Mouse (Mus musculus): ENCODE results near the gene Chuk. TPM values are rescaled to one million over a fixed set of nuclear protein-coding genes. Genes with fewer than 3 reads are reported as not detected.
"Not testable (repeated sequence)": the region's sequence is repeated elsewhere in the genome, so short reads cannot be mapped to it uniquely, and the experiment has no call there.

The Chuk gene
- polyA plus RNA-seq, 1 experiment from 2014 or later = 54.2 TPM

DNA sequence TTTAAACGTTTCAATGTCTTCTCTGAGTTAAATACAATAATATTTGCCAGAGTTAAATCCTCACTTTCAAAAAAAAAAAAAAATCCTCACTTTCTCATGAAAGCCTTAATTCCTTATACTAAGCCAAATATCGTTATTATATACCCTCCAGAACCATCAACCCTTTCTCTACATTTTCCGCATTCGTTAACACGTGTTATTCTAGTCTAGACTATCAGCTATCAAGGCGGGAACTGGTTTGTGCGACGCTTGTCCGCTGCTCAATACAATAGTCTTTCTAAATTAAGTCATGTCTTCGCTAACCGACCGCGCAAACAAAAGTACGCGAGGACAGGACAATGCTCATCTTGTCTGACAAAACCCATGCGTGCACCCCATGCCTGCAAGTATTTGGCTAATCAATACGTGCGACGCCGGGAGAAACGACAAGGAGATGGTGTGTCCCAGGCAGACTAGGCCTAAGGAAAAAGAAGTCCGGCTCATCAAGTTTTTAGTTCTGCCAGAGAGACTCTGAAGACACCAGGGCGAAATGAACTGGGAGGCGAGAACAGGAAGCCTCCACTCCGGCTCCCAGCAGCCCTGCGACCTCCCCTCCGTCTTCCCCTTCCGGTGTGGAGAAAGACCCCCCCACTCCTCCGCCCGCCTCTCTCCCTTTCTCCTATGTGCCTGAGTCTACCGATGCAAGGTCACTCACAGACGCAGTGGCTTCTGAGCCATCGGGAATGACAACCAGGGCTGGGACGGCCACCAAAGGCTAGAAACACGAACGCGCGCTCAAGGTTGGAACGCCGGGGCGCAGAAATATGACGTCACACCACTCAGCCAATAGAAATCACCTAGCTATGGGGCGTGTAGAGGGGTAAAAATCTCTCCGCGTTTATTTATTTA is 28.0 kb upstream of the Chuk start, which contains the start of gene Cwf19l1:
Gene Cwf19l1, minus strand, starts transcription at position 805 of the 888 bp plus-strand sequence.
- peak within 1 kb of the TSS; percentile 91 for H3K27ac ChIP-seq
- H3K4me3 ChIP-seq = peak within 1 kb of the TSS; percentile 79
- peaks cover 36% of the 10 kb centered on the region for H3K36me3 ChIP-seq
- WGBS = under 1% methylated on average over 45 of the region's 45 CpGs
- no peaks in the 10 kb centered on the region for H3K9me3 ChIP-seq
- no peaks in the 10 kb centered on the region for H3K27me3 ChIP-seq
- peaks cover 6% of the 10 kb centered on the region for H3K4me1 ChIP-seq
- H3K4me2 ChIP-seq (replicated peaks) = peak within 1 kb of the TSS; percentile 64
- H3K9ac ChIP-seq = peak within 1 kb of the TSS; percentile 74
- peak; percentile 69 for ATAC-seq (ENCODE audit: insufficient number of reproducible peaks, insufficient read depth, low FRiP score, low TSS enrichment)

DNA sequence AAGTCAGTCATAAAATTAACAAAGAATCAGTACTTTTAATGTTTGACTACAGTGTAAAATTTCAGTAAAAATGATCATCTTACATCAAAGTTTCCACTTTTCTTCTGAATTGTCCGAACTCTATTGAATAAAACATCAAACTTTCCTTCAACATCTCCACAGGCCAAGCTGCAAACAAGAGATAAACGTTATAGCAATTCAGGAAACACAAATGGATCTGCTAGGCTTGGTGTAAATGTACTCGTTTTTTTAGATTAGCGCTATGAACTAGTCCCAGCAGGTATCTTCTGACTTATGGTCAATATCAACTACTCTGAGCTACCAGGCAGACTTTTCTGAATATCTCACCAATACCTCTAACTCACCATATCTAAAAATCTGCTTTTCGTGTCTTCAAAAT is 25.6 kb upstream of the Chuk start:
- H3K4me1 ChIP-seq = peaks cover 6% of the 10 kb centered on the region
- 90% methylated on average over 5 of the region's 5 CpGs for WGBS
- H3K4me3 ChIP-seq = no peak overlapping the region
- H3K27ac ChIP-seq = no peak overlapping the region
- peaks cover 31% of the 10 kb centered on the region for H3K36me3 ChIP-seq
- no peaks in the 10 kb centered on the region for H3K9me3 ChIP-seq
- no peak overlapping the region for H3K9ac ChIP-seq
- H3K27me3 ChIP-seq = no peaks in the 10 kb centered on the region
- ATAC-seq (ENCODE audit: insufficient number of reproducible peaks, insufficient read depth, low FRiP score, low TSS enrichment) = no peak
- no peak overlapping the region for H3K4me2 ChIP-seq (replicated peaks)

DNA sequence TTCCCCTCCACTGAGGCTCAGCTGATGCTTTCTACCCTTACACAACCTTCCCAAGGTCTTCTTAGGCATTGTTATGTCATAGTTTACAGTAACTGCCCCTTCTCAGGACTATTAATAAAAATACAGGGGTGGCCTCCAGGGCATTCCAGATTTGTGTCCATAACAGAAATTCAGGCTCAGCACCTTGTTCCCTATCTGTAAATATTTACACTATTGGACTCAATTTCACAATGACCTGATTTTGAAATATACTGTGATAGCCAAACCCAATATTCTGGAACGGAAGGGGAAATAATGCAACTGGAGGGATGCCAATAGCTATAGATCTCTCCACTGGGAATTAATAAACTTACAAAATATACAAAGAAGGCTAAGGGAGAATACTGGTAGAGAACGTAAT is 21.3 kb upstream of the Chuk start:
- no peak overlapping the region for H3K4me2 ChIP-seq (replicated peaks)
- H3K4me3 ChIP-seq = no peak overlapping the region
- no peak for ATAC-seq (ENCODE audit: insufficient number of reproducible peaks, insufficient read depth, low FRiP score, low TSS enrichment)
- no peak overlapping the region for H3K9ac ChIP-seq
- peaks cover 57% of the 10 kb centered on the region for H3K36me3 ChIP-seq
- no peaks in the 10 kb centered on the region for H3K9me3 ChIP-seq
- H3K27me3 ChIP-seq = no peaks in the 10 kb centered on the region
- no peaks in the 10 kb centered on the region for H3K4me1 ChIP-seq
- no peak overlapping the region for H3K27ac ChIP-seq
- WGBS = 88% methylated on average over 2 of the region's 2 CpGs

DNA sequence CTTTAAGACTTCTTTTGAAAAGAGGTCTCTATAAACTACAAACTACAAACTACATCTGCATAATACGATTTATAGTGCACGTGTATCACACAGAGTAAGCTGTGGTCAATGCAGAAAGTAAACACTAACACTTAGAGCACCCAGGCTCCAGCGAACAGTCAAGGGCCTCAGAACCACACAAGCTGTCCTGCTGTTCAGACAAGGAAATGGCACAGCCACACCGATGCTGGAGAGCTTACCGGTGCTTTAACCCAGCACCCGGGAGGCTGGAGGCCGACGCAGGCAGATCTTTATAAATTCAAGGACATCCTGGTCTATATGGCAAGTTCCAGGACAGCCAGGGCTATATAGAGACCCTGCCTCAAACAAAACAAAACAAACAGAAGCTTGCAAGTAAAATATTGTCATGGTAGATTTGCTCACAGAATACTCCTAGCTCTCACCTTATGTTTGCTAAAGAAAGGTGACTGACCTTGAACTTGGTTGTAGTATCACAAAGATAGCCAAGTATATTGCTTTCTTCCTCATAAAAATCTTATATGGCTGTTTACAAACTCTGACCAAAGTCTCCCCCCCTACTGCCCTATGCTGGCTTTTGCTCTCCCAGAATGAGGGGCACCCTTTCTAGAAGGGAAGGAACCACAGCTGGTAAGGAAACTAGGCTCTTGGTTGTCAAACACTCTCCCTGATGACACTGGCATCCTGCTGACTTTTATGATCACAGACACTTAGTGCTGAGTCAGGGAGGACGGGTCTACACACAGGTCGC is 20.6 kb upstream of the Chuk start:
- no peaks in the 10 kb centered on the region for H3K9me3 ChIP-seq
- no peak for ATAC-seq (ENCODE audit: insufficient number of reproducible peaks, insufficient read depth, low FRiP score, low TSS enrichment)
- H3K9ac ChIP-seq = no peak overlapping the region
- no peak overlapping the region for H3K27ac ChIP-seq
- peaks cover 63% of the 10 kb centered on the region for H3K36me3 ChIP-seq
- no peak overlapping the region for H3K4me2 ChIP-seq (replicated peaks)
- no peaks in the 10 kb centered on the region for H3K4me1 ChIP-seq
- H3K4me3 ChIP-seq = no peak overlapping the region
- 92% methylated on average over 10 of the region's 10 CpGs for WGBS
- no peaks in the 10 kb centered on the region for H3K27me3 ChIP-seq

DNA sequence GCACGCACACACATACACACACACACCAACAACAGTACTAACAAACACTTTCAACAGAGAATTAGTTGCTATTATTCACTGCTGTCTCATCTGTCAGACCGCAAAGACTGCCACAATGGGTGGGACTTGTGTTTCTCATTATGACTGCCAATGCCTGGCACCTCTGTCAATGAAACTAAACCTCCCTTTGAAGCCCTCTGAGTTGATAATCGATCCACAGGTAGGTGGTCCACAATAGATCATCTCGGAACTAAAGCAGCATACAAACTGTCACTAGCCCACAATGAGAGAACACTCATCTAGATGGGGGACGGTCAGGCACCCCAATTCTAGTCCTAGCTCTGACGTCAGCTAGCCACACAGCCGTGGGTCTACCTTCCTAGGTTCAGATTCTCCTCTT is 13.9 kb upstream of the Chuk start:
- WGBS = 92% methylated on average over 7 of the region's 7 CpGs
- Histone ChIP-seq H3K4me1 (no peaks in the 10 kb centered on the region), H3K27me3 (no peaks in the 10 kb centered on the region), H3K4me3 (no peak overlapping the region), H3K9me3 (no peaks in the 10 kb centered on the region), H3K27ac (no peak overlapping the region), H3K4me2 (replicated peaks) (no peak overlapping the region), H3K9ac (no peak overlapping the region), H3K36me3 (peaks cover 70% of the 10 kb centered on the region)
- ATAC-seq (ENCODE audit: insufficient number of reproducible peaks, insufficient read depth, low FRiP score, low TSS enrichment) = no peak

DNA sequence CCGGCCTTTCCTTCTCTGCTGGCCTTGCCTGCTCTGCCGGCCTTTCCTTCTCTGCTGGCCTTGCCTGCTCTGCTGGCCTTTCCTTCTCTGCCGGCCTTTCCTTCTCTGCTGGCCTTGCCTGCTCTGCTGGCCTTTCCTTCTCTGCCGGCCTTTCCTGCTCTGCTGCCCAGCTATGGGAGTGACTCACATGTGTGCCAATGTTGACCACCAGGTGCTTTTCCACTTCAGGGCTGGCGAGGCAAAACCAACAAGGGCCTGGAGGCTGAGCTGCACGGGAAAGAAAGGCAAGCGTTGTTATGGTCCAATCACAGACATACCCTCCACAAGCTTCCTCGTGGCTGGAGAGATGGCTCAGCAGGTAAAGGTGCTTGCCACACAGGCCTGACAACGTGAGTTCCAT is 13.4 kb upstream of the Chuk start:
- ATAC-seq (ENCODE audit: insufficient number of reproducible peaks, insufficient read depth, low FRiP score, low TSS enrichment); H3K4me2 ChIP-seq (replicated peaks); H3K27ac ChIP-seq; H3K9ac ChIP-seq; H3K4me1 ChIP-seq; H3K27me3 ChIP-seq; H3K4me3 ChIP-seq; H3K9me3 ChIP-seq: not testable (repeated sequence)
- WGBS = 92% methylated on average over 9 of the region's 9 CpGs
- H3K36me3 ChIP-seq = peaks cover 72% of the 10 kb centered on the region

DNA sequence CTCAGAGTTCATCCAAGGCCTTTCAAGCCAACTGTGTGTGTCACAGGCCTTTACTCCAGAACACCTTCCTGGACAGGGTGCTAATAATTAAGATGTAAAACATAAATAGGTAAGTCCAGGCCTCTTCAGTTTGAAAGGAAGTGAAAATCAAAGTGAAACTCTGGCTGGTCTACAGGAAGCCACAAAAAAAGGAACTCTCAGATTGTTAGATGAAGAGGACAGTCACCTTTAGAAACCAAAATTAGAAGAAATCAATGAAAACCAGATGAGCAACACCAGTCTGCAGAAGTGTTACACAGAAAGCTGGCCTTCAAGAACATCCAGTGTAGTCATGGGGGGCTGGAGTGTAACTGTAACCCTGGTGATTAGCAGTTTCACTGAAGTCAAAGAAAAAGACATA is 10.5 kb upstream of the Chuk start:
- no peak overlapping the region for H3K27ac ChIP-seq
- no peaks in the 10 kb centered on the region for H3K27me3 ChIP-seq
- H3K4me1 ChIP-seq = no peaks in the 10 kb centered on the region
- no peak overlapping the region for H3K4me3 ChIP-seq
- H3K9me3 ChIP-seq = no peaks in the 10 kb centered on the region
- H3K4me2 ChIP-seq (replicated peaks) = no peak overlapping the region
- no peak overlapping the region for H3K9ac ChIP-seq
- ATAC-seq (ENCODE audit: insufficient number of reproducible peaks, insufficient read depth, low FRiP score, low TSS enrichment) = no peak
- peaks cover 70% of the 10 kb centered on the region for H3K36me3 ChIP-seq

DNA sequence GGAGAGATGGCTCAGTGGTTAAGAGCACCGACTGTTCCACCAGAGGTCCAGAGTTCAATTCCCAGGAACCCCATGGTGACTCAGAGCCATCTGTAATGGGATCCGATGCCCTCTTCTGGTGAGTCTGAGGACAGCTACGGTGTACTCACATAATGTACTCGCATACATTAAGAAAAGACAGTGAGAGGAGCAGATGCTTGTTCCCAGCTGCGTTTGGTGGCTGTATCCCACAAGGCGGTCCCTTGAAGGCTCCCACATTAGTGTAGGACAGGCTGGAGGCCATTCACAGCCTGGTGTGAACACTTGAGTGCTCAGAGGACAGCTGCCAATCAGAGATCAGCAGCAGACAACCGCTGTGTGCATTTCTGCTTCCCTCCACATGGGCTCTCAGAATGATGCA is 4.4 kb upstream of the Chuk start:
- ATAC-seq (ENCODE audit: insufficient number of reproducible peaks, insufficient read depth, low FRiP score, low TSS enrichment) = no peak
- Histone ChIP-seq H3K4me3 (no peak overlapping the region), H3K4me1 (peaks cover 5% of the 10 kb centered on the region), H3K36me3 (peaks cover 58% of the 10 kb centered on the region), H3K4me2 (replicated peaks) (no peak overlapping the region), H3K9me3 (no peaks in the 10 kb centered on the region), H3K27me3 (no peaks in the 10 kb centered on the region), H3K9ac (no peak overlapping the region), H3K27ac (no peak overlapping the region)
- WGBS = 70% methylated on average over 7 of the region's 7 CpGs

DNA sequence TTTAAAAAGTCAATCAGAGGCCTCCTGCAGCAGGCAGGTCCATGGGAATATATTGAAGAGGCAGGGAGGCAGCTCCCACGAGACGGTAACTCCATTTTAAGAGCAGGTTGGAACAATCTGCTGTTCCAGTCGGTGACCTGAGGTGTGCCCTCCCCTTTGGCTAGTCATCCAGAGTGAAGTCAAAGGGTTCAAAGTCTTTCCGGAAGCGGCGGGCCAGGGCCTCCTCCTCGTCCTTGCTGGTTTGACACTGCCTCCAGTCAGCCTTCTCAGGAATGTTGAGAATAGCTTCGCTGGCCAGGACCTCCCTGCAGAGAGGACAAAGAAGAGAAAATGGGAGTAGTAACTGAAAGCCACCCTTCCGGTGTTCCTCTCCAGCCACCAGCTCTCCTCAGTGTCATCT is 3.1 kb upstream of the Chuk start:
- WGBS = 89% methylated on average over 9 of the region's 9 CpGs
- Histone ChIP-seq H3K27ac (no peak overlapping the region), H3K9ac (no peak overlapping the region), H3K27me3 (no peaks in the 10 kb centered on the region), H3K4me2 (replicated peaks) (no peak overlapping the region), H3K4me1 (peaks cover 11% of the 10 kb centered on the region), H3K36me3 (peaks cover 50% of the 10 kb centered on the region), H3K4me3 (no peak overlapping the region), H3K9me3 (no peaks in the 10 kb centered on the region)
- no peak for ATAC-seq (ENCODE audit: insufficient number of reproducible peaks, insufficient read depth, low FRiP score, low TSS enrichment)

DNA sequence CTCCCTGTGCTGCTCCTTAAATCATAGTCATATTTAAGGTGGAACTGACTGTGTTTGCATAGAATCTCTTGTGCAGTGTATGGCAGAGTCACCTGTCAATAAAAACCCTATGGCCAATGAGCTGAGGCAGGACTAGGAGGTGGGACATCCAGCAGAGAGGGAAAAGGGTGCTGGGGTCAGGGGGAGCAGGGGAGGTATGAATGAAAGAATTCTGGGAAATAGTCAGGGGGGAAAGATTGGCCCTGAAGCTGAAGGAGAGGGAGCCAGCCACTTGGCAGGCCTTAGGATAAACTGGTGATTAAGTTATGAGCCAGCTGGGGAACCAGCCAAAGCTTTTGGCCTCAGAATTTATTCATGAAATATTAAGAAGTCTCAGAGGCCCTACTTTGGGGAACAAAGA is 1.7 kb upstream of the Chuk start:
- H3K36me3 ChIP-seq = peaks cover 39% of the 10 kb centered on the region
- no peak overlapping the region for H3K4me3 ChIP-seq
- no peak overlapping the region for H3K4me2 ChIP-seq (replicated peaks)
- H3K9ac ChIP-seq = no peak overlapping the region
- no peak overlapping the region for H3K27ac ChIP-seq
- H3K27me3 ChIP-seq = no peaks in the 10 kb centered on the region
- no peak for ATAC-seq (ENCODE audit: insufficient number of reproducible peaks, insufficient read depth, low FRiP score, low TSS enrichment)
- no peaks in the 10 kb centered on the region for H3K9me3 ChIP-seq
- peaks cover 11% of the 10 kb centered on the region for H3K4me1 ChIP-seq

DNA sequence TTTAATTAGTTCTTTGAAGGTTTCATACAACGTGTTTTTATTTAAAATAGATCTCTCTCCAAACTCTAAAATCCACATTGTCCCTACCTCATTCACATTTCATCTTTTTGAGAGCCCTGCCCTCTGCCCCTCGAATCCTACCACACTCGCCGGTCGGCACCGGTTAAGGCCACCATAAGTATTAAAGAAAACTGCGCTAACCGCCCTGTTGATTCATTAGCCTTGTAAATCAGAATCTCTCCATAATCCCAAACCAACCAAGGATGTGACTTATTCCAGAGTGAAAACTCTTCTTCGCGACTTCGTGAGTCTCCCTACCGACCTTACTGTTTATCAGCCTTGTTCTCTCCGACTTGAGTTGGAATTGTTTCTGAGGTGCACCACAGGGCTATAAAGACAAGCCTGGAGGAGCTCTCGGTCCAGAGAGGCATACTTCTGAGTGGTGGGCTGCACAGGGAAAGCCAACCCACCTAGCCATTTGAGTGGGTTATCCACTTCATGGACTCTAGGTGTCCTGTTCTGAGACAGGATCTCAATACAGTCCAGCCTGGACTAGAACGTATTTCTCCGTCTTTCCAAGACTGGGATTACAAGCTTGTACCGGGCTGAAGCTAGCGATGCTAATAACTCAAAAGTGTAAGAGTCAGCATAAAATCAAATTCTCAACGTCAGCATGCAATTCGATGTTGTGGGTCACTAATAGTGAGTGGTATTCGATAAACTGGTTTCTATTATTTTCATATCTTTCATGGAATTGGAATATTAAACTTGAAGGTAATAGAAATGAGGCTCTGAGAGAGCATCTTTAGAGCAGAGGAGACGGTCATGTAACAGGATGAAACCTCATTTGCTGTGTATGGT is 611 bp upstream of the Chuk start:
- ATAC-seq (ENCODE audit: insufficient number of reproducible peaks, insufficient read depth, low FRiP score, low TSS enrichment) = 0 out of 2 replicates have a peak, but pooled peaks have one; percentile 19
- Histone ChIP-seq H3K4me3 (peak overlapping the region; percentile 91), H3K9me3 (no peaks in the 10 kb centered on the region), H3K27me3 (no peaks in the 10 kb centered on the region), H3K36me3 (peaks cover 29% of the 10 kb centered on the region), H3K4me1 (peaks cover 11% of the 10 kb centered on the region), H3K4me2 (replicated peaks) (peak overlapping the region; percentile 91), H3K27ac (no peak overlapping the region), H3K9ac (peak overlapping the region; percentile 52; the same call in 1 of the 2 replicates)
- 29% methylated on average over 22 of the region's 22 CpGs for WGBS

All from embryonic facial prominence, embryonic 12.5 days (tissue).